Mouse (Mus musculus): Measurements from ENCODE around the gene Rpl19.

GRCm38 (mm10) chr11:97978392-97978791 lies 48.1 kb upstream of the Rpl19 start:
- TF ChIP-seq CTCF (IDR thresholded peaks at IDR 0.05; ENCODE audit: low read depth), result no peak
- no peak for TF ChIP-seq EP300 (optimal IDR thresholded peaks at IDR 0.05)
